Comparison of ENCODE assay signal across 18 mouse cellular contexts in genomic region chr10:84026798-84027197, GRCm38 (mm10).
DNase-seq lines count a peak whose midpoint lies in the region; ATAC-seq and TF ChIP-seq lines count a peak whose summit lies in the region.
"Had no signal": no experiment of that assay in that cellular context is flagged by ENCODE, and none has a peak within 500 bp of the region (broad histone marks: within the 10 kb centered on the region; RNA-seq: fewer than 3 reads in every experiment).

No protein-coding gene starts in this region.

- H3K9ac ChIP-seq in embryonic facial prominence, embryonic 14.5 days (ENCODE audit: low read depth, low read length), result no peak overlapping the region
- no peak overlapping the region for H3K9ac ChIP-seq in midbrain, postnatal 0 days (replicated peaks; ENCODE audit: low read length, poor library complexity, severe bottlenecking)
- no peak overlapping the region for H3K9ac ChIP-seq in midbrain, embryonic 15.5 days
- H3K9ac ChIP-seq in hindbrain, embryonic 14.5 days, result no peak overlapping the region
- H3K9ac ChIP-seq: kidney, embryonic 15.5 days; limb, embryonic 12.5 days; liver, postnatal 0 days; midbrain, embryonic 12.5 days had no signal

- H3K4me2 ChIP-seq in embryonic facial prominence, embryonic 14.5 days (ENCODE audit: low read depth, low read length), result no peak overlapping the region
- no peak overlapping the region for H3K4me2 ChIP-seq in midbrain, postnatal 0 days (ENCODE audit: low read depth, low read length, poor library complexity, severe bottlenecking)
- no peak overlapping the region for H3K4me2 ChIP-seq in midbrain, embryonic 15.5 days
- H3K4me2 ChIP-seq in hindbrain, embryonic 14.5 days (replicated peaks), result no peak overlapping the region
- H3K4me2 ChIP-seq: kidney, embryonic 15.5 days; limb, embryonic 12.5 days; midbrain, embryonic 12.5 days had no signal

- 0 out of 2 replicates have a peak, but pooled peaks cover 7% of the 10 kb centered on the region for H3K9me3 ChIP-seq in embryonic facial prominence, embryonic 14.5 days (ENCODE audit: control insufficient read depth, low read length)
- 0 out of 2 replicates have a peak, but pooled peaks cover 5% of the 10 kb centered on the region for H3K9me3 ChIP-seq in embryonic facial prominence, embryonic 10.5 days
- H3K9me3 ChIP-seq in midbrain, postnatal 0 days (ENCODE audit: low read length), result no peaks in the 10 kb centered on the region
- no peaks in the 10 kb centered on the region for H3K9me3 ChIP-seq in midbrain, embryonic 15.5 days
- no peaks in the 10 kb centered on the region for H3K9me3 ChIP-seq in hindbrain, embryonic 14.5 days (ENCODE audit: control insufficient read depth, low read length)
- H3K9me3 ChIP-seq: kidney, embryonic 15.5 days; midbrain, embryonic 12.5 days had no signal

- peak; percentile 60 for DNase-seq in embryonic facial prominence, embryonic 14.5 days (ENCODE audit: low spot score)
- DNase-seq in embryonic facial prominence, embryonic 10.5 days (ENCODE audit: low spot score), result no peak
- DNase-seq in midbrain, postnatal 0 days (ENCODE audit: low spot score), result peak; percentile 40
- DNase-seq in heart, postnatal 10 days, result peak; percentile 62 to 65
- DNase-seq in hindbrain, embryonic 14.5 days (ENCODE audit: low spot score), result no peak
- DNase-seq: adrenal gland, postnatal 36 days; cerebellum, postnatal 14 days; liver, postnatal 0 days; lung, postnatal 4 days; right cerebral cortex, postnatal 4 days had no signal

- ATAC-seq in embryonic facial prominence, embryonic 14.5 days (ENCODE audit: low read depth), result peak; percentile 37; the same call in 1 of the 2 replicates
- no peak for ATAC-seq in midbrain, postnatal 0 days (ENCODE audit: low FRiP score)
- no peak for ATAC-seq in midbrain, embryonic 15.5 days (replicated peaks)
- ATAC-seq in megakaryocyte progenitor cell, adult 5-6 weeks (replicated peaks; ENCODE audit: poor library complexity), result no peak
- no peak for ATAC-seq in granulocyte monocyte progenitor cell, adult 5-6 weeks (replicated peaks; ENCODE audit: poor library complexity, severe bottlenecking)
- no peak for ATAC-seq in hindbrain, embryonic 14.5 days (ENCODE audit: low FRiP score)
- ATAC-seq: activated CD4-positive, CD25-positive, alpha-beta regulatory T cell, adult 4 months; liver, postnatal 0 days had no signal

- no peaks in the 10 kb centered on the region for H3K27me3 ChIP-seq in embryonic facial prominence, embryonic 14.5 days (replicated peaks; ENCODE audit: control insufficient read depth, insufficient read depth, low read length)
- H3K27me3 ChIP-seq in embryonic facial prominence, embryonic 10.5 days (replicated peaks; ENCODE audit: low read depth, poor library complexity, severe bottlenecking), result no peaks in the 10 kb centered on the region
- no peaks in the 10 kb centered on the region for H3K27me3 ChIP-seq in midbrain, postnatal 0 days (ENCODE audit: insufficient read depth, low read length)
- H3K27me3 ChIP-seq in midbrain, embryonic 15.5 days (replicated peaks), result no peaks in the 10 kb centered on the region
- no peaks in the 10 kb centered on the region for H3K27me3 ChIP-seq in hindbrain, embryonic 14.5 days (ENCODE audit: control insufficient read depth, insufficient read depth, low read length)
- H3K27me3 ChIP-seq: CH12.LX; kidney, embryonic 15.5 days; limb, embryonic 12.5 days; midbrain, embryonic 12.5 days had no signal

- 73% methylated on average over 4 of the region's 4 CpGs for WGBS in embryonic facial prominence, embryonic 14.5 days
- WGBS in embryonic facial prominence, embryonic 10.5 days, result 66% methylated on average over 4 of the region's 4 CpGs
- 55% methylated on average over 4 of the region's 4 CpGs for WGBS in midbrain, postnatal 0 days
- WGBS in midbrain, embryonic 15.5 days, result 49% methylated on average over 4 of the region's 4 CpGs
- 61% methylated on average over 4 of the region's 4 CpGs for WGBS in hindbrain, embryonic 14.5 days

- H3K36me3 ChIP-seq in embryonic facial prominence, embryonic 14.5 days (ENCODE audit: control insufficient read depth, insufficient read depth, low read length), result no peaks in the 10 kb centered on the region
- no peaks in the 10 kb centered on the region for H3K36me3 ChIP-seq in embryonic facial prominence, embryonic 10.5 days (replicated peaks)
- H3K36me3 ChIP-seq in midbrain, postnatal 0 days (ENCODE audit: insufficient read depth, low read length), result no peaks in the 10 kb centered on the region
- H3K36me3 ChIP-seq in midbrain, embryonic 15.5 days (replicated peaks), result no peaks in the 10 kb centered on the region
- H3K36me3 ChIP-seq in hindbrain, embryonic 14.5 days (replicated peaks; ENCODE audit: control insufficient read depth, insufficient read depth), result no peaks in the 10 kb centered on the region
- H3K36me3 ChIP-seq: kidney, embryonic 15.5 days; limb, embryonic 12.5 days; midbrain, embryonic 12.5 days had no signal

- TF ChIP-seq CTCF in midbrain, postnatal 0 days (IDR thresholded peaks at IDR 0.05), result no peak

- H3K27ac ChIP-seq in embryonic facial prominence, embryonic 14.5 days (replicated peaks; ENCODE audit: low read depth, low read length), result no peak overlapping the region
- H3K27ac ChIP-seq in embryonic facial prominence, embryonic 10.5 days (replicated peaks), result no peak overlapping the region
- no peak overlapping the region for H3K27ac ChIP-seq in midbrain, postnatal 0 days (ENCODE audit: low read depth, low read length)
- H3K27ac ChIP-seq in midbrain, embryonic 15.5 days, result no peak overlapping the region
- no peak overlapping the region for H3K27ac ChIP-seq in hindbrain, embryonic 14.5 days
- H3K27ac ChIP-seq: kidney, embryonic 15.5 days; limb, embryonic 12.5 days; midbrain, embryonic 12.5 days had no signal

- intact Hi-C loops in heart, postnatal 10 days (cut with DNase I), result loop anchor here (5.0 kb wide), 1 partner anchor 201 kb away; no protein-coding TSS in a partner anchor

- H3K4me3 ChIP-seq in embryonic facial prominence, embryonic 14.5 days (ENCODE audit: low read depth, low read length), result no peak overlapping the region
- H3K4me3 ChIP-seq in embryonic facial prominence, embryonic 10.5 days, result no peak overlapping the region
- H3K4me3 ChIP-seq in midbrain, postnatal 0 days (ENCODE audit: low read depth, low read length), result no peak overlapping the region
- no peak overlapping the region for H3K4me3 ChIP-seq in midbrain, embryonic 15.5 days
- H3K4me3 ChIP-seq in hindbrain, embryonic 14.5 days (replicated peaks; ENCODE audit: low read length), result no peak overlapping the region
- H3K4me3 ChIP-seq: kidney, embryonic 15.5 days; limb, embryonic 12.5 days; midbrain, embryonic 12.5 days had no signal

- 0 out of 2 replicates have a peak, but pooled peaks cover 3% of the 10 kb centered on the region for H3K4me1 ChIP-seq in embryonic facial prominence, embryonic 14.5 days (ENCODE audit: control insufficient read depth, insufficient read depth, low read length)
- peaks cover 5% of the 10 kb centered on the region for H3K4me1 ChIP-seq in embryonic facial prominence, embryonic 10.5 days
- no peaks in the 10 kb centered on the region; the same call in 1 of the 2 replicates for H3K4me1 ChIP-seq in midbrain, postnatal 0 days (ENCODE audit: insufficient read depth, low read length)
- H3K4me1 ChIP-seq in midbrain, embryonic 15.5 days, result peaks cover 8% of the 10 kb centered on the region; the same call in 1 of the 2 replicates
- no peaks in the 10 kb centered on the region for H3K4me1 ChIP-seq in hindbrain, embryonic 14.5 days (replicated peaks; ENCODE audit: control insufficient read depth, insufficient read depth, low read length)
- H3K4me1 ChIP-seq: midbrain, embryonic 12.5 days had no signal

Comparison
In these comparisons a context has a peak if more than half of its experiments do, and no peak if none do; other contexts are left out.
1. DNase-seq: peak in embryonic facial prominence, embryonic 14.5 days (single experiment), midbrain, postnatal 0 days (single experiment) and heart, postnatal 10 days (2 of 2); none in embryonic facial prominence, embryonic 10.5 days (single experiment) and hindbrain, embryonic 14.5 days (single experiment).